Mouse (Mus musculus): Measurements from ENCODE around the gene Retreg2.

- TF ChIP-seq CTCF (conservative IDR thresholded peaks at IDR 0.05; ENCODE audit: insufficient read depth, insufficient read length, low read depth, low read length) (no peak), POLR2A (IDR thresholded peaks at IDR 0.05; ENCODE audit: low read depth, low read length) (no peak)
These were observed 3.0 kb downstream of the Retreg2 start for GRCm38 (mm10) chr1:75145589-75145988.
